In the genomic region with DNA sequence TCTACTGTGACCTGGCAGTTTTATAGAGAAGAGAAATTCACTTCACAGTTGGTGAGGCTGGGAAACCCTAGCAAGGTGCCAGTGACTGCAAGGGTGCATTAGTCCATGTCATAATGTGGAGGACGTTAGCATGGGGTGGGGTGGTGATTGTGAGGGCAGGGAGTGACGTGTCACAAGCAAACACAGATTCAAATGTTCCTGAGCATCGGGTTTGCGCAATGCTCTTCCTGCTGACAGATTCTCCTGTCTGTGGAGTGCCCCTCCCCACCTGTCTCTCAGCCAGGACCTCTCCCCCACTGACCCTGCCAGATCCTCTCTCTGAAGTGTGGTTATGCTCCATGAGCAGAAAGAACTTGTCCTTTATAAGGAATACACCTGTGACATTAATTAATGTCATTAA, we compare ENCODE assay signal across 22 mouse cellular contexts. TPM values are rescaled to one million over a fixed set of nuclear protein-coding genes. Genes with fewer than 3 reads are reported as not detected.
DNase-seq lines count a peak whose midpoint lies in the region; ATAC-seq and TF ChIP-seq lines count a peak whose summit lies in the region.
"Had no signal": no experiment of that assay in that cellular context is flagged by ENCODE, and none has a peak within 500 bp of the region (broad histone marks: within the 10 kb centered on the region; RNA-seq: fewer than 3 reads in every experiment).

No protein-coding gene starts in this region.

- no peaks in the 10 kb centered on the region for H3K27me3 ChIP-seq in liver, embryonic 16.5 days (ENCODE audit: control insufficient read depth, insufficient read depth, low read depth, low read length)
- H3K27me3 ChIP-seq in testis, adult 2 months (ENCODE audit: control insufficient read depth, insufficient read depth, low read length): no peaks in the 10 kb centered on the region
- H3K27me3 ChIP-seq: embryonic facial prominence, embryonic 12.5 days; forebrain, embryonic 13.5 days; forebrain, embryonic 15.5 days had no signal

- no peak for TF ChIP-seq POLR2A in testis, adult 2 months (IDR thresholded peaks at IDR 0.05; ENCODE audit: control insufficient read depth, low read depth, low read length)

- no peak overlapping the region for H3K27ac ChIP-seq in liver, embryonic 16.5 days (ENCODE audit: low read length)
- peak overlapping the region; percentile 49; the same call in 1 of the 2 replicates for H3K27ac ChIP-seq in testis, adult 2 months (ENCODE audit: control insufficient read depth, insufficient read depth, low read depth, low read length)
- H3K27ac ChIP-seq: embryonic facial prominence, embryonic 10.5 days; embryonic facial prominence, embryonic 12.5 days; forebrain, embryonic 13.5 days; forebrain, embryonic 15.5 days had no signal

- no peaks in the 10 kb centered on the region for H3K4me1 ChIP-seq in liver, embryonic 16.5 days (ENCODE audit: control insufficient read depth, low read depth, low read length)
- no peaks in the 10 kb centered on the region for H3K4me1 ChIP-seq in testis, adult 2 months (ENCODE audit: control insufficient read depth, insufficient read depth, low read length)
- H3K4me1 ChIP-seq: embryonic facial prominence, embryonic 10.5 days; embryonic facial prominence, embryonic 12.5 days; forebrain, embryonic 13.5 days; forebrain, embryonic 15.5 days had no signal

- TF ChIP-seq CTCF in testis, adult 2 months (IDR thresholded peaks at IDR 0.05; ENCODE audit: control insufficient read depth, insufficient read depth, insufficient replicate concordance, low read depth, low read length): no peak

- no peak overlapping the region for H3K4me2 ChIP-seq in liver, embryonic 16.5 days (ENCODE audit: low read depth, low read length)
- H3K4me2 ChIP-seq: embryonic facial prominence, embryonic 12.5 days; forebrain, embryonic 13.5 days; forebrain, embryonic 15.5 days had no signal

- DNase-seq in adrenal gland, adult 2 months: peak; percentile 28
- DNase-seq in adrenal gland, postnatal 25 days: no peak
- DNase-seq in liver: no peak
- DNase-seq in testis, postnatal 14 days (ENCODE audit: low spot score): no peak
- DNase-seq: adrenal gland, adult 8-10 months; adrenal gland, postnatal 14 days; cerebellum, adult 11 months; cerebellum, adult 2 months; cerebellum, adult 9-10 months; cerebellum, postnatal 10 days; cerebellum, postnatal 25 days; forebrain, postnatal 0 days had no signal

- H3K9ac ChIP-seq in liver, embryonic 16.5 days (ENCODE audit: low read depth, low read length): no peak overlapping the region
- H3K9ac ChIP-seq: embryonic facial prominence, embryonic 12.5 days; forebrain, embryonic 13.5 days; forebrain, embryonic 15.5 days; forebrain, postnatal 0 days had no signal

- 60% methylated on average over 4 of the region's 4 CpGs for WGBS in liver, embryonic 16.5 days (ENCODE audit: insufficient replicate concordance)

- H3K36me3 ChIP-seq in liver, embryonic 16.5 days (ENCODE audit: control insufficient read depth, insufficient read depth): peaks cover 55% of the 10 kb centered on the region
- peaks cover 8% of the 10 kb centered on the region for H3K36me3 ChIP-seq in testis, adult 2 months (ENCODE audit: control insufficient read depth, insufficient read depth, low read length)

- no peak overlapping the region for H3K4me3 ChIP-seq in liver, embryonic 16.5 days (ENCODE audit: low read depth, low read length)
- no peak overlapping the region for H3K4me3 ChIP-seq in testis, adult 2 months (ENCODE audit: control insufficient read depth, low read depth, low read length)
- H3K4me3 ChIP-seq: embryonic facial prominence, embryonic 10.5 days; embryonic facial prominence, embryonic 12.5 days; forebrain, embryonic 13.5 days; forebrain, embryonic 15.5 days had no signal

- peak; percentile 44 for ATAC-seq in liver, embryonic 16.5 days (ENCODE audit: low read depth)
- ATAC-seq: forebrain, embryonic 13.5 days; forebrain, embryonic 15.5 days; forebrain, postnatal 0 days had no signal

- H3K9me3 ChIP-seq in liver, embryonic 16.5 days (replicated peaks; ENCODE audit: control insufficient read depth, low read length): no peaks in the 10 kb centered on the region
- H3K9me3 ChIP-seq: embryonic facial prominence, embryonic 10.5 days; embryonic facial prominence, embryonic 12.5 days; forebrain, embryonic 13.5 days; forebrain, embryonic 15.5 days had no signal

RNA-seq across cellular contexts. Expression of gene Rtf2, which starts 8.0 kb away (rescaled TPM):
- total RNA-seq in adrenal gland, adult 2 months (2021): 10 to 100 TPM; 73.1 to 84.2 TPM
- 27.1 and 31.9 TPM in 2 replicates for polyA plus RNA-seq in adrenal gland, adult 2 months (2012; rRNA removed)
- 75.6 and 85.2 TPM in 2 replicates for total RNA-seq in adrenal gland, postnatal 25 days (2021)
- polyA plus RNA-seq in liver, embryonic 16.5 days (2015; fragmentation: Nextera tagmentation; extraction: Ambion mirVana): 41.3 and 42.1 TPM in 2 replicates
- polyA plus RNA-seq in testis, adult 2 months (2012; rRNA removed): 21.9 and 22.3 TPM in 2 replicates

RNA-seq across cellular contexts. Expression of gene Gcnt7, which starts 10.1 kb away (rescaled TPM):
- total RNA-seq in adrenal gland, adult 2 months (2021): not detected
- polyA plus RNA-seq in adrenal gland, adult 2 months (2012; rRNA removed): not detected in 2 replicates
- not detected in 2 replicates for total RNA-seq in adrenal gland, postnatal 25 days (2021)
- polyA plus RNA-seq in liver, embryonic 16.5 days (2015; fragmentation: Nextera tagmentation; extraction: Ambion mirVana): 0.54 and 0.58 TPM in 2 replicates
- 0.07 and 0.11 TPM in 2 replicates for polyA plus RNA-seq in testis, adult 2 months (2012; rRNA removed)
- total RNA-seq: adrenal gland, adult 8-10 months; adrenal gland, postnatal 14 days; adrenal gland, postnatal 4 days; forebrain, postnatal 0 days had no signal
- polyA plus RNA-seq: brain, embryonic 14.5 days; cerebellum, adult 2 months; cortical plate, adult 2 months had no signal

RNA-seq across cellular contexts. Expression of gene Fam209, which starts 24.0 kb away (rescaled TPM):
- not detected for total RNA-seq in adrenal gland, adult 2 months (2021)
- 0.17 and 0.31 TPM in 2 replicates for polyA plus RNA-seq in adrenal gland, adult 2 months (2012; rRNA removed)
- 0.49 TPM in 1 of 2 replicates, not detected in the other for total RNA-seq in adrenal gland, postnatal 25 days (2021)
- polyA plus RNA-seq in liver, embryonic 16.5 days (2015; fragmentation: Nextera tagmentation; extraction: Ambion mirVana): 0.13 and 0.18 TPM in 2 replicates
- 376 and 416 TPM in 2 replicates for polyA plus RNA-seq in testis, adult 2 months (2012; rRNA removed)
- total RNA-seq: adrenal gland, postnatal 14 days had no signal
- polyA plus RNA-seq: C2C12; cerebellum, adult 2 months; cortical plate, adult 2 months had no signal

RNA-seq across cellular contexts. Expression of gene Cass4, which starts 54.7 kb away (rescaled TPM):
- under 1 TPM in 1 of 2 experiments, not detected in 1; 0.28 TPM for total RNA-seq in adrenal gland, adult 2 months (2021)
- 0.17 and 0.22 TPM in 2 replicates for polyA plus RNA-seq in adrenal gland, adult 2 months (2012; rRNA removed)
- not detected in 2 replicates for total RNA-seq in adrenal gland, postnatal 25 days (2021)
- 0.56 and 0.77 TPM in 2 replicates for polyA plus RNA-seq in liver, embryonic 16.5 days (2015; fragmentation: Nextera tagmentation; extraction: Ambion mirVana)
- polyA plus RNA-seq in testis, adult 2 months (2012; rRNA removed): 0.26 and 0.31 TPM in 2 replicates
- polyA plus RNA-seq: forebrain, embryonic 13.5 days had no signal

Comparison
In these comparisons a context has a peak if more than half of its experiments do, and no peak if none do; other contexts are left out.
1. RNA of gene Fam209, which starts 24.0 kb away (polyA plus RNA-seq): 376 to 416 TPM in testis, adult 2 months; 0.17 to 0.31 TPM in adrenal gland, adult 2 months and 0.13 to 0.18 TPM in liver, embryonic 16.5 days; every median in the first group is over 100 times any median in the second.